Mouse (Mus musculus) monocyte, adult 5-6 weeks (primary cell): ENCODE data around the gene Ripor2. TPM values are rescaled to one million over a fixed set of nuclear protein-coding genes. Genes with fewer than 3 reads are reported as not detected.

Experiments used
- ATAC-seq: fragments of 153-309, 156-312 bp; replicated peaks from 2 replicates; pipeline ENCODE4 v1.8.0; 2017; ENCODE audit warnings: mild to moderate bottlenecking; ENCODE audit not compliant: low TSS enrichment, insufficient number of reproducible peaks, severe bottlenecking, poor library complexity, low FRiP score
- total RNA-seq: library from RNA; stranded (forward); fragments of 200-1000, 200-491, 200-594 nt; gene quantifications from 3 replicates; pipeline ENCODE4 v1.2.3, GENCODE M21; 2017

Gene Ripor2
- total RNA-seq, result 128 to 224 TPM (median 134 TPM) in 3 replicates

DNA sequence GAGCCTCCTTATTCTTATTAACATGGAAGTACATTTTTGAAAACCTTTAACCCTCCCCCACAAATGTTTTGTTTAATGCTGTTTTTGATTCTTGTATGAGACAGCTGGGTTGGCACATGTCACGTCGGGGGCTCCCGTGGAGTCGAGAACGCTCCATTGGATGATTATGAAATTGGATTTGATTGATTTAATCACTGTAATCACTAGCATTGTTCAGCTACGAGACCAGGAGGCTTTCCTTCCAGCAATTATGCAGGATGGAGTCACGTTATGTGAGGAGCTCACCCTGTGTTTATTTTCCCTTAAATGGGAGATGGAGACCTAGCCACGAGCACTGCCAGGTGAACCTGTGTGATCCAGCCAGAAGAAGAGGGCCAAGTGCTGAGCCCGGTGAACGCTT, at the start of gene Ripor2:
Ripor2 (plus strand) TSS at position 357 of the 400 bp plus-strand sequence.
- ATAC-seq, result no peak

- no peak for ATAC-seq
Observed at GRCm38 (mm10) chr13:24536531-24537167, 45.3 kb upstream of the Ripor2 start.

- no peak for ATAC-seq
Observed at GRCm38 (mm10) chr13:24538012-24538411, 44.0 kb upstream of the Ripor2 start.

- no peak for ATAC-seq
Observed at GRCm38 (mm10) chr13:24538941-24539340, 43.0 kb upstream of the Ripor2 start.

DNA sequence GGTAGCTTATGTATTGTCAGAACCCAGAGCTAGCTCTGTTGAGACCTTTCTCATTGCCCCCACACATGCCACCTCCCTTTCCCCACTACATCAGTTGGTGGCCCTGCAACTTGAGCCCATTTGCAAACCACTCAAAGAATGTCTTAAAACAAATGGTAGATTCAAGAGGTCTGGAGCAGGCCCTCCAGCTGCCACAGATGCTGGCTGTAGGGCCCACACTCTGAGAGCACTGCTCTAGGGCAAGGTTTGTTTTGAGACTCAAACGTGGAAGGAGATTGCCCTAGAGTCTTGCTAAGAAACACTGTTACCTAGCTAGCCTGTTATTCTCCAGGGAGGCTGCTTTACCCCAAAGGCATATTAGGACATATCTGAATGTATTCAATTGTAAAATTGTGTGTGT, 36.3 kb upstream of the Ripor2 start:
- ATAC-seq, result no peak

DNA sequence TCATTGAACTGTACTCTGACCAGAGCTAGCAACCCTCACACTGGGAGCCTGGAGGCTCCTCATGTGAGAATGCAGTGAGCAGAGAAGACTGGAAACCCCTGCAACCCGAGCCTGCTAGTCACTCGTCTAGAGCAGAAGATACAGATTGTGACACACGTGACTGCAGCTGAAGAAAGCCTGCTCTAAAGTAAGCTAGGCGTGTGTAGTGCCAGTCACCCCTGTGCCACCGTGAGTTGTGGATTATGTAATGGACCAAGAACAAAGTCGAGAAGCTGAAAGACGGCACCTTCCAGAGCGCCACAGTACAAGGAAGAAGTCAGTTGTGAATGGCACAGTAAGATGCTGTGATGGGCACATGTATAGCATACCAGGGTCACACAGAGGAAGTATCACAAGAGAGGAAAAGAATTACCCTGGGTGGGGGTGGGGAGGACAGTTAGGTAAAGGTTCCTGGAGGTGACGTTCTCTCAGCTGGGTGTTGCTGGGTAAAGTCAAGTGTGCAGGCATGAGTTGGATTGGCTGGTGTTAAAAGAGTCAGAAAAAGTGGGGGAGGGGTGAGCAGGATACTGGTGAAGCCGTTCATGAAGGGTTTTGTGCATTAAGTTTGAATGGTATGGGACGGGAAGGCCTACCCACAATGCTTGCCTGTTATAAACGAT, 35.1 kb upstream of the Ripor2 start:
- ATAC-seq, result no peak

DNA sequence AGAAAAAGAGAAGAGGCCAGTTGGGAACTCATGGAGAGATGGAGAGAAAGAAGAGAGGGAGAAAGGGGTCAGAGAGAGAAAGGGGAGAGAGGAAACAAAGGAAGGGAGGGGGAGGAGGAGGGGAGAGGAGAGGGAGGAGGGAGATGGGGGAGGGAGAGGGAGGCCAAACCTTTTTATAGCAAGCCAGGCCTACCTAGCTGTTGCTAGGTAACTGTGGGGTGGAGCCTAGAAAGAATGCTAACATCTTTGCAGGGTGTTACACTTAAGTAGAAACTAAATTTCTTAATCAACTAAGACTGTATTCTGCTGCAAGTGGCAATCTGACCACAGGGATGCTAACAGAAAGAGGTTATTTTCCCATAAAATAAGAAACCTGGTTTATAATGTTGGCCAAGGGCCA, 33.1 kb upstream of the Ripor2 start:
- ATAC-seq, result no peak

DNA sequence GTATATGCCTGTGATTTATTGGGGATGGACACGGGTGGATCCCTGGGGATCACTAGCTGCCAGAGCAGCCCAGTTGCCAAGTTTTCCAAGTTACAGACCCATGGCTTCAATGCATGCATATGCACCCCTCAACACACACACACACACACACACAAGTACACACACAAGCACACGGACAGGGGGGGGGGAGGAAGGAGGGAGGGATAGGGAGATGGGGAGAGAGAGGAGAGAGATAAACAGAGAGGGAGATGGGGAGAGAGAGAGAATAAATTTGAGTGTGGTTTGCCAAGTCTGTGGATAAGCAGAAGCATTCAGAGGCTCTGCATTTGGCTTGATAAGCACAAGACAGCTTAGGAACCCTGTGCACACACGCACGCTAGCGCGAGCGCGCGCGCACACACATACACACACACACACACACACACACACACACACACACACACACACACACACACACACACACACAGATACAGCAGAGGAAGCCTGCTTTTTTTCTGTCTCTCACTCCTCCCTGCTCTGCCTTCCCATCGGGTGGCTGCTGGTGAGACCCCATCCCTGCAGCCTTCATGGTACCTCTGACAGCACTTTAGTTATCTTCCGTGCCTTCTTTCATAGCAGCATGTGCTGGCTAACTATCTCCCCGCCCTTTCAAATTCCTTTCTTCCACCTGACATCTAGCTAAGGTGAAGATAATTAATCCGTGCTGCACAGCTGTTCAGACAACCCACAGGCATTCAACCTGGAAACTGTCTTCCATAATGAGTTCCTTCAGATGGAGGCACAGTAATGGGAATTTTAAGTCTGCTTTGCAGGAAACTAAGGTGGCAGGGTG, 30.7 kb upstream of the Ripor2 start:
- no peak for ATAC-seq

DNA sequence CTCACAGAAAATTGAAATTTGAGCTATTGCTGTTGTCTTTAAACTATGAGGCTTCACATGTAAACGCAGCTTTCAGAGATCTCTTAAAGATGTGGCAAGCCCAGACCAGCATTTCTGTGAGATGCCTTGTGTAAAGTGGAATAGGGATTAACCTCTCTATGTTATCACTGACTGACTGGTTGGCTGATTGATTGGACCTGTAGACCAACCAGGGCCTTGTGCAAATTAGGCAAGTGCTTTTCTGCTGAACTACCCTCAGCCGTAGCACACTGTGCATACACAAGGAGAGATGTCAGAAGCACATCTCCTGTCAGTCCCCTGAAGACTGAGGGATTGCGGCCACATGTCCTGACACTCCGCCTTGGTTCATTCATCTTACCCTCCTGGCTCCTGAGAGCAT, 29.9 kb upstream of the Ripor2 start:
- ATAC-seq, result no peak

- no peak for ATAC-seq
Observed at GRCm38 (mm10) chr13:24561391-24561790, 20.6 kb upstream of the Ripor2 start.

GRCm38 (mm10) chr13:24564706-24565105, 17.3 kb upstream of the Ripor2 start:
- no peak for ATAC-seq

DNA sequence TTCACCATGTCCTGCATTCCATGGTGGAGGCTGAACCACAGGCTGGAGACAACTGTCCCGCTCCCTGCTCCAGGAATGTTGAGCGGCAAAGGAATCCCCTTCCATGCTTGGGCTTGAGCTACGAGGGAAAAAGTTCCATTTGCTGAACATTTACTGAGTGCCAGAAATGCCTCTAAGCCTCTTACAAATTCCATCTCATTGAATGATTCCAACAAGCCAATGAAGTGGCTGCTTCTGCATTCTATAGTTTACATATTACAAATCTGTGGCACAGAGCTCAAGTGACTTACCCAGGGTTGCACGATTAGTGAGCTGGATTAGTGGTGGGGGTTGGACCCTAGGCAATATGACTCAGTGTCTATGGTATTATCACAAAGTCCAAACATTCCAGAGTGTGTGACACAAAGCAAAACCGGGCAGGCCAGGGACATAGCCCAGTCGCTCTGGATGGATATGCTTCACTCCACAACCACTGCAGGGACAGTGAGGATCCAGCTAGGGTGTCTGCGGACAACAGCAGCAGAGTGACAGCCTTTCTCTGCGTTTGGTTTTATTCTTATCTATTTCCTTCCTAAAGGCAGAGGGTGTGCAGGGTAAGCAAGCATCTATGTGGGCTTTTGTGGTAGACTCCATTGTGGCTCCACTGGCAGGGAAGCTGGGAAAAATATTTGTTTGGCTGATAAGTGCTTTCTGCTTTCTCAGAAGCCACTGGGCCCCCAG, 16.6 kb upstream of the Ripor2 start:
- ATAC-seq, result no peak

- ATAC-seq, result no peak
Observed at GRCm38 (mm10) chr13:24565950-24566320, 16.1 kb upstream of the Ripor2 start.

GRCm38 (mm10) chr13:24567176-24567811, 14.7 kb upstream of the Ripor2 start:
- no peak for ATAC-seq

- ATAC-seq, result no peak
Observed at GRCm38 (mm10) chr13:24569066-24569465, 12.9 kb upstream of the Ripor2 start.

GRCm38 (mm10) chr13:24570716-24571115, 11.3 kb upstream of the Ripor2 start:
- ATAC-seq, result no peak

DNA sequence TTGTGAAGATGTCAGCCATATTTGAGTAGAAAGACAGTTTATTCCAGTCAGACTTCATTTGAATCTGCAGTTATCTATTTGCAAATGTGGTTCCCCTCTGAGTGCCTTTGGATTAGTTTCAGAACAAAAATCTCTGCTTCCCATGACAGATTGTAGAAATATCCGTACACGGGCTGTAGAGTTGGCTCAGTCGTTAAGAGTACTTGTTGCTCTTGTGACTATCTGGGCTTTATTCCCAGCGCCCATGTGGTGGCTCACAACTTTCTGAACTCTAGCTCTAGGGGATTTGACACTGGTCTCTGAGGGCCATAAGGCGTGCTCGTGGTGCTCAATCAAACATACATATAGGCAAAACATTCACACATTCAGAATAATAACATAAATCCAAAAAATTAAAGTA, 10.1 kb upstream of the Ripor2 start:
- no peak for ATAC-seq

- ATAC-seq, result no peak
Observed at GRCm38 (mm10) chr13:24575126-24575525, 6.9 kb upstream of the Ripor2 start.
